Mouse (Mus musculus) erythroblast, embryonic 14.5 days (primary cell): Measurements from ENCODE around the gene Isl2.

ENCODE experiments used
- GATA1 ChIP-seq: IDR thresholded peaks from 2 replicates; pipeline ENCODE4 v1.6.1; 2012; ENCODE audit warnings: low read length, inconsistent platforms, mixed read lengths
- TAL1 ChIP-seq: IDR thresholded peaks from 3 replicates; pipeline ENCODE4 v1.6.1; 2012; ENCODE audit warnings: low read length, inconsistent platforms, mixed read lengths

- TF ChIP-seq TAL1, result no peak
- TF ChIP-seq GATA1, result no peak
Measured at GRCm38 (mm10) chr9:55508701-55509100, 29.8 kb upstream of the Isl2 start.
